Mouse (Mus musculus) small intestine, adult 2 months (tissue): ENCODE data around the gene Nudt8. TPM values are rescaled to one million over a fixed set of nuclear protein-coding genes. Genes with fewer than 3 reads are reported as not detected.
A peak's percentile ranks its signal among the peaks of the same experiment; 100 is the strongest.
"Not testable (repeated sequence)": the region's sequence is repeated elsewhere in the genome, so short reads cannot be mapped to it uniquely, and the experiment has no call there.

ENCODE experiments used
- H3K27ac ChIP-seq: fragments of 200-500 bp; 2 replicates; pipeline ENCODE4 v1.5.1; 2012; ENCODE audit warnings: low read depth, low read length, control low read depth, inconsistent platforms; ENCODE audit not compliant: insufficient read depth
- H3K27me3 ChIP-seq: fragments of 200-500 bp; 2 replicates; pipeline ENCODE4 v1.6.1; 2012; ENCODE audit warnings: mild to moderate bottlenecking, moderate library complexity, low read length, inconsistent platforms; ENCODE audit not compliant: control insufficient read depth, insufficient read depth
- H3K36me3 ChIP-seq: fragments of 200-500 bp; 2 replicates; pipeline ENCODE4 v1.6.1; 2012; ENCODE audit warnings: mild to moderate bottlenecking, low read length, control low read depth, inconsistent platforms; ENCODE audit not compliant: control insufficient read depth, insufficient read depth
- H3K4me1 ChIP-seq: fragments of 200-500 bp; 2 replicates; pipeline ENCODE4 v1.6.1; 2012; ENCODE audit warnings: low read length, inconsistent platforms, mixed read lengths; ENCODE audit not compliant: control insufficient read depth, insufficient read depth, insufficient read length
- H3K4me3 ChIP-seq: fragments of 200-500 bp; 2 replicates; pipeline ENCODE4 v1.5.1; 2012; ENCODE audit warnings: low read depth, mild to moderate bottlenecking, control low read depth, inconsistent platforms, low read length, moderate library complexity
- CTCF ChIP-seq: fragments of 200-500 bp; IDR thresholded peaks from 2 replicates; pipeline ENCODE4 v1.5.1; 2012; ENCODE audit warnings: low read depth, mild to moderate bottlenecking, control low read depth, inconsistent platforms, low read length, moderate library complexity, mixed read lengths; ENCODE audit not compliant: insufficient replicate concordance, insufficient read length; ENCODE audit errors: extremely low read depth
- POLR2A ChIP-seq: fragments of 200-500 bp; IDR thresholded peaks from 2 replicates; pipeline ENCODE4 v1.6.1; 2012; ENCODE audit warnings: low read depth, mild to moderate bottlenecking, control low read depth, inconsistent platforms, low read length, moderate library complexity
- WGBS: fragments of 180-500 bp; shearing (Covaris S2); methylation state at CpG from one replicate; pipeline ENCODE4 v1.1.7; 2018; 5-methylcytosine and 5-hydroxymethylcytosine counted together
- polyA plus RNA-seq: library from polyadenylated mRNA; depleted of rRNA; stranded (reverse); fragments of >200 nt; gene quantifications from 2 replicates; pipeline ENCODE4 v1.2.3, GENCODE M21; 2012; rRNA removed

The Nudt8 gene
- polyA plus RNA-seq, 1 experiment: 30.6 TPM

DNA sequence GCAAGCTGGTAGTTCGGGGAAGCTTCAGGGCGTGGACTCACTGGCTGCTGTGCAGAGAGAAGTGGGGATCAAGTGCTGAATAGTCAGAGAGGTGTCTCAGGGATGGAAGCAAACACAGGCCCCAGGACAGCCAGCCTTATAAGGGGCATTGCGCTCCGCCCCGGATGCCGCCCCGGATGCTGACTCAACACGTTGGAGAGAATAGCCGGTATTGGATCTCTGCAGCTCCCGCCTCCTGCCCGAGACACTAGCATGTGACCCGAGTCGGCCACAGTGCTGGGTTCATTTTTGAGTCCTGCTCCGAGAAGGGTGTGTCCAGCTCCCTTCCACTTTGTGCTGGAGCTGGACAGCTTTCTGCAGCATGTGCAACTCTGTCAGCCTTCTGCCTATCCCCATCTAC lies 41.7 kb downstream of the Nudt8 start:
- no peaks in the 10 kb centered on the region for H3K27me3 ChIP-seq
- peak; percentile 52; the same call in 1 of the 2 replicates for TF ChIP-seq POLR2A
- TF ChIP-seq CTCF: no peak
- no peaks in the 10 kb centered on the region for H3K36me3 ChIP-seq
- H3K4me3 ChIP-seq: peak overlapping the region; percentile 64
- peak overlapping the region; percentile 64 for H3K27ac ChIP-seq
- 35% methylated on average over 14 of the region's 14 CpGs for WGBS
- H3K4me1 ChIP-seq: peaks cover 10% of the 10 kb centered on the region

DNA sequence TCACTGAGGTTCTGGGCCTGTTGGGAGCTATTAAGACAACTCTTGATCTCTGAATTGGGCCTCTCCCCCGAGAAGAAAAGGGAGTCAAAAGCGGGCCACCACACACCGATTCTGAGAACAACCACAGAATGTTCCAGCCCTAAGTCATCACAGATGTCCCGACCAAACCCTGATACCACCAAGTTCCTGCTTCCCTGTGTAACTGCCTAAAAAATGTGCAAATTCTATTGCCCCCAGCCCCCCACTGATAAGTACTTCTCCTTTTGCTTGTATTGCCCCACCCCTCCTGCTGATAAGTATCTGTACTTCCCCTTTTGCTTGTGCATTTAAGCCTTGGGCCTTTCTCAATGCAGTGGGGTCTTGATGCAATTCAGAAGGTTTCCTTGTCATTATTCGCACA lies 43.7 kb downstream of the Nudt8 start:
- H3K27ac ChIP-seq, H3K36me3 ChIP-seq, H3K27me3 ChIP-seq, H3K4me3 ChIP-seq: not testable (repeated sequence)
- H3K4me1 ChIP-seq: peaks cover 13% of the 10 kb centered on the region
- WGBS: 82% methylated on average over 5 of the region's 5 CpGs

DNA sequence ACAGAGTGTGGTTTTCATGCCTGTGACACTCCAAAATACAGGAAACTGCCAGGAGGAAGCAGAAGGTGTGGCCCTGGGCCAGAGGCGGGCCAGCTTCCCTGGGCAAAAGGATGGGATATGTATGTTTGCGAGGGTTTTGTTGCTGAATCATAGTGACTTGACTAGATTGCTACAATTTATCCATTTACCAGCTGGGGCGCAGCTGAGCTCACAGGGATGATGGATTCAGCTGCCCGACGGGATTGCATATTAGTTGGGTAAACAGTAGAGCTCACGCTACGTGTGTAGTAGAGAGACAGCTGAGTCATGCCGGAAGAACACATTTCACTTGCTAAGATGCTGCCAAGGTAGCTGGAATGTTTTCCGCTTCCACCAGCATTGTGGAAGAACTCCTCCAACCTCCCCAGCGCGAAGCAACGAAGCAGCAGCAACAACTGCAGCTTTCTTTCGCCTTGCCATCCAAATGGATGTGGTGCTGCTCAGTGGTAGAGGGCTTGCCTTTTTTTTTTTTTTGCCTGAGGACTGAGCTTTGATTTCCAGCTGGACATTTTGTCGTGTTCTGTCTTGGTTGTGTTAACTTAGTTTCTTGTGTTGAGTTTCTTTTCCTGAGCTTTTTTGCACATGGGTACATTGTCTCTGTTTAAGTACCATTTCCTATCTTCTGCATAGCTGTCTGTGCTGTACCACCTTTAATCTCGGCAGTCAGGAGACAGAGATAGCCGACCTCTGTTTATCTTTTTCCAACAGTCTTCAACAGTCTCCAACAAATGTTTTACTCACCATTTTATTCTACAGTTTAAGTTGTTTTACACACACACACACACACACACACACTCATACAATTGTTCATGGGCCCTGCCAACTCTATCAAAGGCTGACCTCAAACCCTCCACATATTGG lies 45.8 kb downstream of the Nudt8 start, which contains the start of gene Gstp2:
Gene Gstp2 (minus strand): TSS at position 58 of the 900 bp plus-strand sequence.
- 8% methylated on average over 16 of the region's 16 CpGs for WGBS
- TF ChIP-seq POLR2A (no peak), CTCF (peak; percentile 41; the same call in 1 of the 2 replicates)
- Histone ChIP-seq H3K27me3 (no peaks in the 10 kb centered on the region), H3K27ac (peak within 1 kb of the TSS; percentile 98), H3K4me3 (peak within 1 kb of the TSS; percentile 19), H3K4me1 (peaks cover 13% of the 10 kb centered on the region), H3K36me3 (no peaks in the 10 kb centered on the region)

DNA sequence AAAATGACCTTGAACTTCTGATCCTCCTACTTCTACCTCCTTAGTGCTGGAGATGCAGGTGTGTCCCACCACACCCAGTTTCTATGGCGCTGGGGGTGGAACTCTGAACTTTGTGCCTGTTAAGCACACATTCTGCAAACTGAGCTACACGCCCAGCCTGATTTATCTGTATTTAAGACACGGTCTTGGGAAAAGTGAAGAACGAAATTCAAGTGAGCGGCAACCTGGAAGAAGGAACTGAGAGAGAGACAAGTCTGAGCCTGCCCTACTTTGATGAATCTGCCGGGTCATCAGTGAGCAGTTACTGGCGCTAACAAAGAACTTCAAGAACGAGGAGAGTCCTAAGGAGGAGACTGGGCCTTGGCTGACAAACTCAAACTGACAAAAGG lies 46.5 kb downstream of the Nudt8 start:
- WGBS: 28% methylated on average over 8 of the region's 8 CpGs
- no peak for TF ChIP-seq CTCF
- TF ChIP-seq POLR2A: no peak
- Histone ChIP-seq H3K36me3 (no peaks in the 10 kb centered on the region), H3K27ac (peak overlapping the region; percentile 98), H3K27me3 (no peaks in the 10 kb centered on the region), H3K4me1 (peaks cover 12% of the 10 kb centered on the region), H3K4me3 (peak overlapping the region; percentile 30; the same call in 1 of the 2 replicates)

- Histone ChIP-seq H3K27me3 (no peaks in the 10 kb centered on the region), H3K4me1 (peaks cover 8% of the 10 kb centered on the region), H3K27ac (peak overlapping the region; percentile 98), H3K4me3 (peak overlapping the region; percentile 17; the same call in 1 of the 2 replicates), H3K36me3 (no peaks in the 10 kb centered on the region)
- 18% methylated on average over 4 of the region's 4 CpGs for WGBS
- TF ChIP-seq POLR2A (no peak), CTCF (peak; percentile 85; the same call in 1 of the 2 replicates)
Observed at GRCm38 (mm10) chr19:4047859-4048258, 47.5 kb downstream of the Nudt8 start.

GRCm38 (mm10) chr19:4049069-4049468 lies 48.7 kb downstream of the Nudt8 start:
- 86% methylated on average over 5 of the region's 5 CpGs for WGBS
- H3K36me3 ChIP-seq, H3K27ac ChIP-seq, H3K4me1 ChIP-seq, H3K27me3 ChIP-seq, H3K4me3 ChIP-seq: not testable (repeated sequence)
- peak; percentile 38; the same call in 1 of the 2 replicates for TF ChIP-seq CTCF

GRCm38 (mm10) chr19:4051016-4051415 lies 50.6 kb downstream of the Nudt8 start:
- no peak overlapping the region for H3K27ac ChIP-seq
- H3K4me3 ChIP-seq: no peak overlapping the region
- WGBS: 96% methylated on average over 5 of the region's 5 CpGs
- H3K27me3 ChIP-seq: no peaks in the 10 kb centered on the region
- TF ChIP-seq POLR2A (no peak), CTCF (no peak)
- peaks cover 15% of the 10 kb centered on the region for H3K4me1 ChIP-seq
- no peaks in the 10 kb centered on the region for H3K36me3 ChIP-seq

Other genes starting within 250 kb of the Nudt8 start
- gene Kmt5b, start 233.2 kb upstream of the Nudt8 start, polyA plus RNA-seq: 7.4 and 16.8 TPM in 2 replicates
- gene Chka, start 148.8 kb upstream of the Nudt8 start, polyA plus RNA-seq: 85.2 and 214 TPM in 2 replicates
- 107 and 148 TPM in 2 replicates for gene Tcirg1, start 93.4 kb upstream of the Nudt8 start, polyA plus RNA-seq
- 303 and 423 TPM in 2 replicates for gene Ndufs8, start 87.8 kb upstream of the Nudt8 start, polyA plus RNA-seq
- 32.8 and 43.0 TPM in 2 replicates for gene Aldh3b1, start 70.8 kb upstream of the Nudt8 start, polyA plus RNA-seq
- gene Unc93b1, start 65.4 kb upstream of the Nudt8 start, polyA plus RNA-seq: 108 and 140 TPM in 2 replicates
- not detected in 2 replicates for gene Aldh3b3, start 41.9 kb upstream of the Nudt8 start, polyA plus RNA-seq
- gene Aldh3b2, start 28.3 kb upstream of the Nudt8 start, polyA plus RNA-seq: 0.55 and 1.5 TPM in 2 replicates
- 99.4 and 147 TPM in 2 replicates for gene Acy3, start 14.0 kb upstream of the Nudt8 start, polyA plus RNA-seq
- gene Tbx10, start 7.8 kb upstream of the Nudt8 start, polyA plus RNA-seq: 0.10 TPM in 1 of 2 replicates, not detected in the other
- gene Gm49405, start within 50 bp of the Nudt8 start, polyA plus RNA-seq: 0.77 and 0.90 TPM in 2 replicates
- 5.1 and 8.2 TPM in 2 replicates for gene Doc2g, start 2.7 kb downstream of the Nudt8 start, polyA plus RNA-seq
- 92.8 and 170 TPM in 2 replicates for gene Ndufv1, start 12.2 kb downstream of the Nudt8 start, polyA plus RNA-seq
- 798 and 1,214 TPM in 2 replicates for gene Gstp1, start 37.4 kb downstream of the Nudt8 start, polyA plus RNA-seq
- 231 and 289 TPM in 2 replicates for gene Gstp2, start 45.4 kb downstream of the Nudt8 start, polyA plus RNA-seq
- 11.8 and 15.0 TPM in 2 replicates for gene Gstp3, start 59.0 kb downstream of the Nudt8 start, polyA plus RNA-seq
- gene Cabp2, start 81.0 kb downstream of the Nudt8 start, polyA plus RNA-seq: 24.8 TPM in 1 of 2 replicates, not detected in the other
- 186 and 366 TPM in 2 replicates for gene Cdk2ap2, start 96.6 kb downstream of the Nudt8 start, polyA plus RNA-seq
- gene Pitpnm1, start 99.4 kb downstream of the Nudt8 start, polyA plus RNA-seq: 108 and 197 TPM in 2 replicates
- 41.3 and 59.8 TPM in 2 replicates for gene Aip, start 125.3 kb downstream of the Nudt8 start, polyA plus RNA-seq
- 0.06 TPM in 1 of 2 replicates, not detected in the other for gene Gpr152, start 139.2 kb downstream of the Nudt8 start, polyA plus RNA-seq
- 0.25 and 0.42 TPM in 2 replicates for gene Cabp4, start 143.5 kb downstream of the Nudt8 start, polyA plus RNA-seq
- gene Coro1b, start 148.0 kb downstream of the Nudt8 start, polyA plus RNA-seq: 264 and 493 TPM in 2 replicates
- 95.3 and 169 TPM in 2 replicates for gene Ptprcap, start 153.0 kb downstream of the Nudt8 start, polyA plus RNA-seq
- 37.9 and 42.5 TPM in 2 replicates for gene Rps6kb2, start 162.8 kb downstream of the Nudt8 start, polyA plus RNA-seq
- 3.7 and 4.4 TPM in 2 replicates for gene Carns1, start 174.9 kb downstream of the Nudt8 start, polyA plus RNA-seq
- gene Tbc1d10c, start 190.7 kb downstream of the Nudt8 start, polyA plus RNA-seq: 15.3 and 21.9 TPM in 2 replicates
- gene Ppp1ca, start 191.5 kb downstream of the Nudt8 start, polyA plus RNA-seq: 142 and 258 TPM in 2 replicates
- 8.2 and 12.2 TPM in 2 replicates for gene Rad9a, start 201.1 kb downstream of the Nudt8 start, polyA plus RNA-seq
- 10.1 and 12.4 TPM in 2 replicates for gene Clcf1, start 213.7 kb downstream of the Nudt8 start, polyA plus RNA-seq
- not detected in 2 replicates for gene AC109138.7, start 213.8 kb downstream of the Nudt8 start, polyA plus RNA-seq
- gene Pold4, start 231.3 kb downstream of the Nudt8 start, polyA plus RNA-seq: 46.4 and 118 TPM in 2 replicates